Mouse (Mus musculus): ENCODE results near the gene Zkscan17.

- TF ChIP-seq CTCF (IDR thresholded peaks at IDR 0.05; ENCODE audit: low read depth) (peak; percentile 14; the same call in 1 of the 2 replicates), EP300 (IDR thresholded peaks at IDR 0.05; ENCODE audit: low read depth) (no peak)
Measured at GRCm38 (mm10) chr11:59526472-59527080, at the start of gene Zkscan17.
